Mouse (Mus musculus) kidney, adult 2 months (tissue): ENCODE results near the gene 1700029J07Rik.

Experiments used
- CTCF ChIP-seq: fragments of 200-500 bp; conservative IDR thresholded peaks from 2 replicates; pipeline ENCODE4 v1.5.1; 2011; ENCODE audit warnings: low read depth, mild to moderate bottlenecking, control low read depth, low read length, moderate library complexity, mixed read lengths; ENCODE audit not compliant: insufficient read depth, insufficient read length
- POLR2A ChIP-seq: fragments of 200-500 bp; IDR thresholded peaks from one replicate; pipeline ENCODE4 v1.6.1; 2011; ENCODE audit warnings: low read depth, low read length, control low read depth

DNA sequence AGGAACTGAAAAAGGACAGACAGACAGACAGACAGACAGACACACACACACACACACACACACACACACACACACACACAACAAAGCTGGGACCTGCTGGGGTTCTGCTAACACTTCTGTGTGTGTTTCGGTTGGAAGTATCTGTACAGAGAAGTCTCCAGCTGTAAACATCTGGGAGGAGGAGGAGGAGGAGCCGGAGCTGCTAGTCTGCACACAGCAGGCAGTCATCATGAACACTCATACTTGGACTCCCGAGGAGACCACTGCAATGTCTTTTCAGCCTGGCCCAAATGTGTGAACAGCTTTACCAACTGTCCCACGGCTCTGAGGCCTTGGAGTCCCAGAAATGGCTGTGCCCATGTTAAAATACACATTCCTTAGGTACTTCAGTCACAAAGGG, 49.3 kb upstream of the 1700029J07Rik start:
- TF ChIP-seq CTCF (no peak), POLR2A (no peak)
